Mouse (Mus musculus): ENCODE measurements around the gene Atp13a3.

DNA sequence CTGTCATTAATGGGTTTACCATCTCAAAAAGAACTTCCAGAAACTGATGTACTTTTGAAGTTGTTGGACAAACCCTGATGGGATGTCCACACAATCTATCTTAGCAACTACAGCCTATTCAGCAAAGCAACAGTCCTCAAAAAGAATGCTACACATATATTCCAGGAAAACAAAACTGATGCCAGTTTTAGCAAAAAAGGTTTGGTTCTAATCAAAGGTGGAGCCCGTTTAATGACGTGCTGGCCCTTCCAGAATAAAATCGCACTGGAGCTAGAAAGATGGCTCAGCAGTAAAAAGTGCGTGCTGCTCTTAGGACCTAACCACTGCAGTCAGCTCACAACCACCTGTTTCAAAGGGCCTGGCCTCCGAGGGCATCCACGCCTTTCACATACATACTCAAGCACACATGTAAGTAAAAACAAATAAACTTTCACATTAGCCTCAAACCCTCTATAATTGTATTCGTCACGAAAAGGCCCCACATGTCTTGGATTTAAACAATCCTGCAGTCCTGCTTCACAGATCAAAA lies 18.8 kb downstream of the Atp13a3 start:
- TF ChIP-seq GATA1 (IDR thresholded peaks at IDR 0.05; ENCODE audit: borderline replicate concordance, low read length), result no peak
- no peak for TF ChIP-seq FLI1 (IDR thresholded peaks at IDR 0.05; ENCODE audit: low read length)
